Mouse (Mus musculus): Measurements from ENCODE around the gene Tm4sf5. TPM values are rescaled to one million over a fixed set of nuclear protein-coding genes. Genes with fewer than 3 reads are reported as not detected.
"Not testable (repeated sequence)": the region's sequence is repeated elsewhere in the genome, so short reads cannot be mapped to it uniquely, and the experiment has no call there.

The Tm4sf5 gene
- total RNA-seq, 2 experiments from 2014 or later = not detected

- DNase-seq (ENCODE audit: low spot score in 2 of 2) = peak; percentile 35 to 50
Measured at GRCm38 (mm10) chr11:70509753-70510564, 4.9 kb downstream of the Tm4sf5 start.

GRCm38 (mm10) chr11:70511242-70511641 lies 6.2 kb downstream of the Tm4sf5 start:
- no peak for DNase-seq (ENCODE audit: low spot score in 2 of 2)

- DNase-seq (ENCODE audit: low spot score in 2 of 2) = no peak
Measured at GRCm38 (mm10) chr11:70511825-70512224, 6.8 kb downstream of the Tm4sf5 start.

DNA sequence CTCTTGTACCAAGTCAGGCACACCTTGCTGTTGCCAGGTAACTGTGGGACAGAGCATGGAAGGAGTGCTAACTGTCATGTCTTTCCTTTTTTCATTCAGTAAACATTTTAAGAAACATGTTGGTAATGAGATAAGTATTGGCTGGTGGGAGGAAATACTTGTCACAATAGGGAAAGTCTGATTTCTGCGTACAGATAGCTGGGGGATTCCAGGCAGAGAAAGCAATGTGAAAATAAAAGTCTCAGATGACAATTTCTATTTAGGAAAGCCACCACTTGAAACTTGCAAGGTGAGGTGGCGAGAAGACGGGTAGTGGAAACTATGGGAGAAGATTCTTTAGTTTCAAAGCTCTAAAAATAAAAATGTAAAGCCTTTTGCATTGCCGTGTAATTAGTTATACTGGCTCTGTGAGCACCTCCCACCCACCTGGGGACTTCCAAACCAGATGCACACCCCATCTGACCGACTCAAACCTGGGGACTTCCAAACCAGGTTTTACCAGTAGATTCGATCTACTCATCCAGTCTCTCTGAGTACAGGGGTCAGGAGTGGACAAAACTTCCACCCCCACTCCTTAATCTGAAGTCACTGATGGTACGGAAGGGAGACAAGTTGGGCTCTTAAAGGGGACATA lies 7.8 kb downstream of the Tm4sf5 start:
- DNase-seq (ENCODE audit: low spot score in 2 of 2) = no peak

- DNase-seq (ENCODE audit: low spot score in 2 of 2) = no peak
Measured at GRCm38 (mm10) chr11:70513520-70513919, 8.5 kb downstream of the Tm4sf5 start.

DNA sequence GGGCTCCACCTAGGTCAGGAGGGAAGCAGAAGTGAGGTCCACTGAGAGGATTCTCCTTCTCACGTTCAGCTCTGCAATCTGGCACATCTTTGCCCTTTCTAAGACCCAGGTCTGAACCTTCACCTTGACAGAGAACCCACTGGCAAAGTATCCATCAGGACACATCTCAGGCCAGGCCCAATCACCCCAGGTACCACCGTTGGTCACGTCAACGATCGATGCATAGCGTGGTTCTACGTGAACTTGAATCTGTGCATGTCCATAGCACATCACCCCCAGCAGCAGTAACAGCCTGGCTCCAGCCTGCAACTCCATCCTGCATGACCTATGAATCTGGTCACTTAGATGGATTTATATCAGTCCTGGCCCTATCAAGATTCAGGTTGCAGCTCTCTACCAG lies 9.2 kb downstream of the Tm4sf5 start, which contains the start of gene Vmo1:
Gene Vmo1 (minus strand): TSS at position 329 of the 400 bp plus-strand sequence.
- DNase-seq (ENCODE audit: low spot score in 2 of 2) = no peak

GRCm38 (mm10) chr11:70516352-70516751 lies 11.3 kb downstream of the Tm4sf5 start:
- DNase-seq (ENCODE audit: low spot score in 2 of 2) = peak; percentile 16 to 41

GRCm38 (mm10) chr11:70518436-70518835 lies 13.4 kb downstream of the Tm4sf5 start:
- DNase-seq (ENCODE audit: low spot score in 2 of 2) = no peak

DNA sequence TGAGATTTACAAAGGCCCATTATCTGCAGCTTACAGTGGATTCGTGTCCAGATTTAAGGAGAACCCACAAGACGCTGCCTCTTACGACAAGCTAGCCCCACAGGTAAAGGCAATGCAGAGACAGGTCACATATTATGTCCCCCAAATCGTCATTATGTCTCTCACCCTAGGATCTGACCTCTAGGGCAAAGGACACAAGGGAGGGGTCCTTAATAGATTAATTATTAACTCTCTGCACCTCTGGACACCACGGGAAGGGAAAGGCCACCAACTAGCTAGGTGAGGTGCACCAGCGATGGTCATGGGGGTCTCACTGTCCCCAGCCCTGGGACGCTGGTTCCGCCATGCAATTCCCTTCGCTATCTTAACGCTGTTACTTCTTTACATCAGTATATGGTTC lies 13.9 kb downstream of the Tm4sf5 start, which contains the start of gene Gltpd2:
Gene Gltpd2 (plus strand): TSS at position 274 of the 400 bp plus-strand sequence.
- DNase-seq (ENCODE audit: low spot score in 2 of 2) = no peak

DNA sequence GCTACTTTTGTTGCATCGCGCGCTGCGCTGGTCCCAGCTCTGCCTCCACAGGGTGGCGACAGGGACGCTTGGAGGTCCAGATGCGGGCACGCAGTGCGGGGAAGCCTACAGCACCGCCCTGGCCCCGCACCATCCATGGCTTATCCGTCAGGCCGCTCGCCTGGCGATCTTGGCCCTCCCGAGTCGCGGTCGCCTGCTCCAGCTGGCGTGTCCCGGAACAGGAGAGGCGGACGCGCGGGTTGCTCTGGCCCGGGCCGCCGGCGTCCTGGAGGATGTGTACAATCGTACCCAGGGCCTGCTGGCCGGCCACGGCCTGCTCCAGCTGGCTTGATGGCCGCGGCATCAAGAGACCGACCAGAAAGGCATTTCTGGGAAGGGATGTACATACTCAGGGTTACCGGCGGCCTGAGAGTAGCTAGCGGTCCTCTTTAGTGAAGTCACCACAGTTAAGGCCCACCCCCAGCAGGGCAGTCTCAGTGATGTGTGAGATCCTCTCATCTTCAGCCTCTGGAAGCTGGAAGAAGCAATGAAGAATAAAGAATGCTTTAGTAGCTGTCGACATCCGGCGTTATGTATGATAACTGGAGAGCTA lies 15.2 kb downstream of the Tm4sf5 start:
- peak; percentile 30 to 48 for DNase-seq (ENCODE audit: low spot score in 2 of 2)

GRCm38 (mm10) chr11:70523306-70523989 lies 18.4 kb downstream of the Tm4sf5 start:
- not testable (repeated sequence) for DNase-seq (ENCODE audit: low spot score in 2 of 2)

- DNase-seq (ENCODE audit: low spot score in 2 of 2) = no peak
Measured at GRCm38 (mm10) chr11:70524782-70525181, 19.7 kb downstream of the Tm4sf5 start.

- DNase-seq (ENCODE audit: low spot score in 2 of 2) = peak; percentile 90 to 91
Measured at GRCm38 (mm10) chr11:70525184-70525678, 20.2 kb downstream of the Tm4sf5 start, which contains the start of gene Psmb6. TSS of gene Psmb6 (plus strand) at chr11:70525367.

- no peak for DNase-seq (ENCODE audit: low spot score in 2 of 2)
Measured at GRCm38 (mm10) chr11:70525726-70526125, 20.7 kb downstream of the Tm4sf5 start.

GRCm38 (mm10) chr11:70526211-70526610 lies 21.2 kb downstream of the Tm4sf5 start:
- no peak for DNase-seq (ENCODE audit: low spot score in 2 of 2)

- DNase-seq (ENCODE audit: low spot score in 2 of 2) = no peak
Measured at GRCm38 (mm10) chr11:70528610-70529009, 23.6 kb downstream of the Tm4sf5 start.

DNA sequence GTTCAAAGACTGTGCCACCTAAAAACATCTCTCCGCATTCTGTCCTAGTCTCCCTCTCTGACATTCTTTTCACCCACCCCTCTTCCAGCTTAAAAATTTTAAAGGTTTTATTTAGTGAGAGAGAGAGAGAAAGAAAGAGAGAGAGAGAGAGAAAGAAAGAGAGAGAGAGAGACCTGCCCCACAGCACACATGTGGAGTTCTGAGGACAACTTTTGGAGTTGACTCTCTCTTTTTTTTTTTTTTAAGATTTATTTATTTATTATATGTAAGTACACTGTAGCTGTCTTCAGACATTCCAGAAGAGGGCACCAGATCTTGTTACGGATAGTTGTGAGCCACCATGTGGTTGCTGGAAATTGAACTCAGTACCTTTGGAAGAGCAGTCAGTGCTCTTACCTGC lies 26.0 kb downstream of the Tm4sf5 start:
- DNase-seq (ENCODE audit: low spot score in 2 of 2) = not testable (repeated sequence)

- no peak for DNase-seq (ENCODE audit: low spot score in 2 of 2)
Measured at GRCm38 (mm10) chr11:70532839-70533238, 27.8 kb downstream of the Tm4sf5 start, which contains the start of gene Gm40193. TSS of gene Gm40193 (minus strand) at chr11:70532939.

DNA sequence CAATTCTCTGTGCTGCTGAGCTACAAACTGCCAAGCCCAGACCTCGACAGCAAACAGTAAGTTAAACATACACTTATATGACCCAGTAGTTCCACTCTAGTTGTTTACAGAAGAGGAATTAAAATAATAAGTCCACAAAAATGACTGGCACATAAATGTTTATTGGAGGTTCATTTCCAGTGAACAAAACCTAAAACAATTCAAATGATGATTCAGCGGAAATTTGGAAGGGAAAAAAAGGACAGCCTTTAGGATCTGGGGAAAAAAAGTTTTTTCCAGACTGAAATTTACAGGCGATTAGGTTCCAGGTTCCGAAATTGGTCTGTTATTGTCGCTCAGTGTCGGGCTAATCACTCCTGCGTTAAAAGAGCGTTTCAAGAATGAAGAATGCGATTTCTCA lies 34.4 kb downstream of the Tm4sf5 start:
- no peak for DNase-seq (ENCODE audit: low spot score in 2 of 2)

GRCm38 (mm10) chr11:70539877-70540587 lies 35.0 kb downstream of the Tm4sf5 start, which contains the start of gene Pld2:
TSS of gene Pld2 (plus strand) at chr11:70540064.
- DNase-seq (ENCODE audit: low spot score in 2 of 2) = peak; percentile 81 to 85
